Mouse (Mus musculus) liver, adult 2 months (tissue): ENCODE data around the gene Zdhhc8. TPM values are rescaled to one million over a fixed set of nuclear protein-coding genes. Genes with fewer than 3 reads are reported as not detected.
A peak's percentile ranks its signal among the peaks of the same experiment; 100 is the strongest.

ENCODE experiments used
- DNase-seq: peaks from one replicate; pipeline ENCODE4 v3.0.0-alpha.2; 2011; ENCODE audit warnings: low read depth, low spot score; ENCODE audit errors: extremely low read depth
- H3K27ac ChIP-seq: fragments of 200-500 bp; replicated peaks from 2 replicates; pipeline ENCODE4 v1.5.1; 2012; ENCODE audit warnings: low read depth, mild to moderate bottlenecking, control low read depth, inconsistent platforms, low read length; ENCODE audit not compliant: insufficient read depth
- H3K27me3 ChIP-seq: fragments of 200-500 bp; 2 replicates; pipeline ENCODE4 v1.6.1; 2012; ENCODE audit warnings: mild to moderate bottlenecking, moderate library complexity, low read length, inconsistent platforms; ENCODE audit not compliant: control insufficient read depth, insufficient read depth
- H3K36me3 ChIP-seq: fragments of 200-500 bp; 2 replicates; pipeline ENCODE4 v1.6.1; 2012; ENCODE audit warnings: low read length, inconsistent platforms; ENCODE audit not compliant: control insufficient read depth, insufficient read depth
- H3K4me1 ChIP-seq: fragments of 200-500 bp; 2 replicates; pipeline ENCODE4 v1.6.1; 2011; ENCODE audit warnings: low read length; ENCODE audit not compliant: control insufficient read depth, insufficient read depth
- H3K4me3 ChIP-seq: fragments of 200-500 bp; 2 replicates; pipeline ENCODE4 v1.5.1; 2011; ENCODE audit warnings: low read depth, mild to moderate bottlenecking, control low read depth, low read length, moderate library complexity; ENCODE audit not compliant: insufficient read depth
- H3K79me2 ChIP-seq: fragments of 200-500 bp; 2 replicates; pipeline ENCODE4 v1.6.1; 2012; ENCODE audit warnings: inconsistent platforms, mild to moderate bottlenecking, low read length, moderate library complexity; ENCODE audit not compliant: control insufficient read depth, insufficient read depth
- H3K9ac ChIP-seq: fragments of 200-500 bp; 2 replicates; pipeline ENCODE4 v1.6.1; 2012; ENCODE audit warnings: low read depth, mild to moderate bottlenecking, control low read depth, inconsistent platforms, low read length
- CTCF ChIP-seq: fragments of 200-500 bp; IDR thresholded peaks from 2 replicates; pipeline ENCODE4 v1.5.1; 2011; ENCODE audit warnings: low read depth, low read length, control low read depth
- POLR2A ChIP-seq: fragments of 200-500 bp; IDR thresholded peaks from 2 replicates; pipeline ENCODE4 v1.6.1; 2011; ENCODE audit warnings: low read length, control low read depth; ENCODE audit not compliant: insufficient read depth; ENCODE audit errors: extremely low read depth
- WGBS: fragments of 180-500 bp; shearing (Covaris S2); methylation state at CpG from one replicate; pipeline ENCODE4 v1.1.7; 2018; 5-methylcytosine and 5-hydroxymethylcytosine counted together
- polyA plus RNA-seq: library from polyadenylated mRNA; depleted of rRNA; stranded (reverse); fragments of >200 nt; gene quantifications from 2 replicates; pipeline ENCODE4 v1.2.3, GENCODE M21; 2012; rRNA removed
- total RNA-seq: library from RNA; depleted of rRNA; stranded (reverse); fragments of >200 nt; gene quantifications from 2 replicates; pipeline ENCODE4 v1.2.3, GENCODE M21; 2014; rRNA removed

Gene Zdhhc8
- total and polyA plus RNA-seq, 2 experiments: 1.2 to 12.3 TPM

GRCm38 (mm10) chr16:18176758-18177157 lies 58.2 kb downstream of the Zdhhc8 start:
- TF ChIP-seq CTCF: 0 out of 2 replicates have a peak, but pooled peaks have one; percentile 15
- no peak for TF ChIP-seq POLR2A
- peaks cover 5% of the 10 kb centered on the region; the same call in 1 of the 2 replicates for H3K4me1 ChIP-seq
- 71% methylated on average over 4 of the region's 4 CpGs for WGBS
- H3K79me2 ChIP-seq: no peaks in the 10 kb centered on the region
- DNase-seq: peak; percentile 6
- H3K27me3 ChIP-seq: no peaks in the 10 kb centered on the region; the same call in 1 of the 2 replicates
- no peak overlapping the region for H3K27ac ChIP-seq
- H3K4me3 ChIP-seq: no peak overlapping the region
- no peak overlapping the region for H3K9ac ChIP-seq
- no peaks in the 10 kb centered on the region for H3K36me3 ChIP-seq

- no peaks in the 10 kb centered on the region; the same call in 1 of the 2 replicates for H3K27me3 ChIP-seq
- H3K27ac ChIP-seq: no peak overlapping the region
- H3K79me2 ChIP-seq: no peaks in the 10 kb centered on the region
- WGBS: 10% methylated on average over 6 of the region's 6 CpGs
- H3K4me1 ChIP-seq: peaks cover 5% of the 10 kb centered on the region; the same call in 1 of the 2 replicates
- TF ChIP-seq CTCF: no peak
- TF ChIP-seq POLR2A: no peak
- no peaks in the 10 kb centered on the region for H3K36me3 ChIP-seq
- H3K9ac ChIP-seq: no peak overlapping the region
- peak; percentile 47 for DNase-seq
- H3K4me3 ChIP-seq: no peak overlapping the region
Measured at GRCm38 (mm10) chr16:18175817-18176541, 59.0 kb downstream of the Zdhhc8 start.

GRCm38 (mm10) chr16:18173788-18174187 lies 61.1 kb downstream of the Zdhhc8 start:
- H3K36me3 ChIP-seq: no peaks in the 10 kb centered on the region
- H3K4me3 ChIP-seq: no peak overlapping the region
- 80% methylated on average over 11 of the region's 11 CpGs for WGBS
- peaks cover 5% of the 10 kb centered on the region; the same call in 1 of the 2 replicates for H3K4me1 ChIP-seq
- no peak for DNase-seq
- H3K27ac ChIP-seq: no peak overlapping the region
- H3K79me2 ChIP-seq: no peaks in the 10 kb centered on the region
- H3K27me3 ChIP-seq: no peaks in the 10 kb centered on the region
- no peak for TF ChIP-seq CTCF
- TF ChIP-seq POLR2A: no peak
- no peak overlapping the region for H3K9ac ChIP-seq

- 89% methylated on average over 9 of the region's 9 CpGs for WGBS
- DNase-seq: no peak
Measured at GRCm38 (mm10) chr16:18173231-18173630, 61.7 kb downstream of the Zdhhc8 start.

GRCm38 (mm10) chr16:18172266-18172855 lies 62.6 kb downstream of the Zdhhc8 start:
- Histone ChIP-seq H3K36me3 (no peaks in the 10 kb centered on the region), H3K9ac (no peak overlapping the region), H3K4me1 (peaks cover 5% of the 10 kb centered on the region; the same call in 1 of the 2 replicates), H3K27me3 (no peaks in the 10 kb centered on the region), H3K27ac (no peak overlapping the region), H3K79me2 (no peaks in the 10 kb centered on the region), H3K4me3 (no peak overlapping the region)
- peak; percentile 31 for DNase-seq
- TF ChIP-seq POLR2A: no peak
- peak; percentile 86 for TF ChIP-seq CTCF
- WGBS: 12% methylated on average over 7 of the region's 7 CpGs

More at GRCm38 (mm10) chr16:18173231-18173630, 61.7 kb downstream of the Zdhhc8 start:
- no peak overlapping the region for H3K27ac ChIP-seq
- H3K4me3 ChIP-seq: no peak overlapping the region
- peaks cover 5% of the 10 kb centered on the region; the same call in 1 of the 2 replicates for H3K4me1 ChIP-seq
- no peak overlapping the region for H3K9ac ChIP-seq
- H3K36me3 ChIP-seq: no peaks in the 10 kb centered on the region
- no peaks in the 10 kb centered on the region for H3K27me3 ChIP-seq
- H3K79me2 ChIP-seq: no peaks in the 10 kb centered on the region
- TF ChIP-seq POLR2A (no peak), CTCF (no peak)

Other genes starting within 250 kb of the Zdhhc8 start
- gene Dgcr6, start 182.3 kb downstream of the Zdhhc8 start, total RNA-seq: 45.3 and 45.9 TPM in 2 replicates
- gene Dgcr6, start 182.3 kb downstream of the Zdhhc8 start, polyA plus RNA-seq: 103 and 121 TPM in 2 replicates
- 246 and 376 TPM in 2 replicates for gene Prodh, start 144.9 kb downstream of the Zdhhc8 start, total RNA-seq
- 356 and 394 TPM in 2 replicates for gene Prodh, start 144.9 kb downstream of the Zdhhc8 start, polyA plus RNA-seq
- gene Rtn4r, start 107.5 kb downstream of the Zdhhc8 start, total RNA-seq: not detected in 2 replicates
- gene Rtn4r, start 107.5 kb downstream of the Zdhhc8 start, polyA plus RNA-seq: 0.07 TPM in 1 of 2 replicates, not detected in the other
- not detected in 2 replicates for gene Ccdc188, start 17.3 kb downstream of the Zdhhc8 start, total RNA-seq
- gene Ccdc188, start 17.3 kb downstream of the Zdhhc8 start, polyA plus RNA-seq: not detected in 2 replicates
- gene Trmt2a, start 13.5 kb upstream of the Zdhhc8 start, total RNA-seq: 12.8 and 14.6 TPM in 2 replicates
- 15.8 and 19.4 TPM in 2 replicates for gene Trmt2a, start 13.5 kb upstream of the Zdhhc8 start, polyA plus RNA-seq
- gene Ranbp1, start 13.6 kb upstream of the Zdhhc8 start, total RNA-seq: 37.0 and 40.9 TPM in 2 replicates
- gene Ranbp1, start 13.6 kb upstream of the Zdhhc8 start, polyA plus RNA-seq: 32.1 and 39.5 TPM in 2 replicates
- gene Gm49776, start 23.2 kb upstream of the Zdhhc8 start, total RNA-seq: not detected in 2 replicates
- gene Gm49776, start 23.2 kb upstream of the Zdhhc8 start, polyA plus RNA-seq: not detected in 2 replicates
- gene Dgcr8, start 54.1 kb upstream of the Zdhhc8 start, total RNA-seq: 8.3 and 11.7 TPM in 2 replicates
- gene Dgcr8, start 54.1 kb upstream of the Zdhhc8 start, polyA plus RNA-seq: 6.0 and 8.0 TPM in 2 replicates
- 42.4 and 58.0 TPM in 2 replicates for gene Tango2, start 113.0 kb upstream of the Zdhhc8 start, total RNA-seq
- gene Tango2, start 113.0 kb upstream of the Zdhhc8 start, polyA plus RNA-seq: 52.6 and 57.1 TPM in 2 replicates
- 14.1 and 18.5 TPM in 2 replicates for gene Arvcf, start 113.0 kb upstream of the Zdhhc8 start, total RNA-seq
- 17.1 and 18.4 TPM in 2 replicates for gene Arvcf, start 113.0 kb upstream of the Zdhhc8 start, polyA plus RNA-seq
- 23.9 and 30.9 TPM in 2 replicates for gene Txnrd2, start 191.2 kb upstream of the Zdhhc8 start, total RNA-seq
- gene Txnrd2, start 191.2 kb upstream of the Zdhhc8 start, polyA plus RNA-seq: 39.1 and 46.6 TPM in 2 replicates
- 474 and 538 TPM in 2 replicates for gene Comt, start 191.7 kb upstream of the Zdhhc8 start, total RNA-seq
- 779 and 1,223 TPM in 2 replicates for gene Comt, start 191.7 kb upstream of the Zdhhc8 start, polyA plus RNA-seq